Mouse (Mus musculus): Measurements from ENCODE around the gene Mmp2. TPM values are rescaled to one million over a fixed set of nuclear protein-coding genes. Genes with fewer than 3 reads are reported as not detected.

Mmp2 gene
- 2.3 and 3.9 TPM in 2 replicates for polyA plus RNA-seq (2021; fragmentation: Nextera tagmentation)
- long read RNA-seq, experiment 1, partial matches to known transcripts = 1 of 2 reads
- long read RNA-seq, experiment 1, other reads (novel, unspliced or antisense) = 0 of 2 reads
- long read RNA-seq, experiment 2, transcript Mmp2-201 (13 exons, 3,078 nt) = major isoform, 6 of 7 reads
- long read RNA-seq, experiment 2, partial matches to known transcripts = 1 of 7 reads
- long read RNA-seq, experiment 2, other reads (novel, unspliced or antisense) = 0 of 7 reads

GRCm38 (mm10) chr8:92827243-92828034 is at the start of gene Mmp2:
Mmp2 (plus strand) TSS chr8:92827291.

GRCm38 (mm10) chr8:92855171-92855894 is 28.2 kb downstream of the Mmp2 start, which contains the start of gene Lpcat2:
Lpcat2 (plus strand) TSS chr8:92855339.

GRCm38 (mm10) chr8:92901107-92901506 is 74.0 kb downstream of the Mmp2 start, which contains the start of gene Capns2:
Capns2 (plus strand) TSS chr8:92901407.

Other genes starting within 250 kb of the Mmp2 start
- gene Irx6, start 153.0 kb upstream of the Mmp2 start, polyA plus RNA-seq (2021; fragmentation: Nextera tagmentation) = 0.11 and 0.19 TPM in 2 replicates
- 21.4 and 23.6 TPM in 2 replicates for gene Lpcat2, start 28.0 kb downstream of the Mmp2 start, polyA plus RNA-seq (2021; fragmentation: Nextera tagmentation)
- gene Capns2, start 74.1 kb downstream of the Mmp2 start, polyA plus RNA-seq (2021; fragmentation: Nextera tagmentation) = not detected in 2 replicates
- not detected in 2 replicates for gene Slc6a2, start 132.8 kb downstream of the Mmp2 start, polyA plus RNA-seq (2021; fragmentation: Nextera tagmentation)
- 0.19 TPM in 1 of 2 replicates, not detected in the other for gene Ces1a, start 220.9 kb downstream of the Mmp2 start, polyA plus RNA-seq (2021; fragmentation: Nextera tagmentation)